Mouse (Mus musculus): Measurements from ENCODE around the gene Pdss2.

GRCm38 (mm10) chr10:43235758-43236669, 14.7 kb downstream of the Pdss2 start:
- TF ChIP-seq CTCF (IDR thresholded peaks at IDR 0.05; ENCODE audit: low read depth): no peak
- no peak for TF ChIP-seq EP300 (IDR thresholded peaks at IDR 0.05; ENCODE audit: low read depth)

Measured in liver, embryonic 14.5 days (tissue).